Mouse (Mus musculus) spleen, adult 2 months (tissue): Measurements from ENCODE around the gene Prim2.

Source experiments
- CTCF ChIP-seq: fragments of 200-500 bp; IDR thresholded peaks from 2 replicates; pipeline ENCODE4 v1.5.1; 2011; ENCODE audit warnings: mild to moderate bottlenecking, inconsistent platforms; ENCODE audit not compliant: insufficient read depth, insufficient read length, insufficient replicate concordance; ENCODE audit errors: extremely low read depth
- POLR2A ChIP-seq: fragments of 200-500 bp; IDR thresholded peaks from 2 replicates; pipeline ENCODE4 v1.6.1; 2011; ENCODE audit warnings: low read depth, low read length, inconsistent platforms

DNA sequence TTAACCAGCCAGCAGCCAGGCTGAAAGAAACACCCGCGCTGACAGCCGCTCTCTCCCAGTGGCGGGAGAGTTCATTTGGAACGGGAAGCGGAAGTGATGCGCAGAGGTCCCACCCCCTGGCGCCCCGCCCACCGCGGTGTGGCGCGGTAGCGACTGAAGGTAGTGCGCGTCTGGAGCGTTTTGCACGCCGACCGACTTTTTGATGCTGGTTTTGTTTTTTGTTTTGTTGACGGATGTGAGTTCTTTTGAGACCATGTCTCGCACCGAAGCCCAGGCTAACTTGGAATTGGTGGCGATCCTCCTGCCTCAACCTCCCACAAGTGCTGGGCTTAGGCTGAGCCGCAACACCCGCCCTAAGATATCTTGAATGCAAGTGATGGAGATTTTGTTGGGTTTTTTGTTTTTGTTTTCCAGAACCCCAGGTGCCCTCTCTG, at the start of gene Prim2:
- TF ChIP-seq POLR2A (peak; percentile 79; the same call in 1 of the 2 replicates), CTCF (no peak)
